Mouse (Mus musculus): Measurements from ENCODE around the gene Nr3c2.

Gene Nr3c2

GRCm38 (mm10) chr8:77170439-77170759, 271.2 kb downstream of the Nr3c2 start:
- no peak for DNase-seq (ENCODE audit: low spot score in 2 of 2)

- DNase-seq (ENCODE audit: low spot score in 2 of 2), result no peak
These were observed 273.9 kb downstream of the Nr3c2 start for GRCm38 (mm10) chr8:77173075-77173657.

GRCm38 (mm10) chr8:77173736-77174135, 274.5 kb downstream of the Nr3c2 start:
- no peak for DNase-seq (ENCODE audit: low spot score in 2 of 2)

GRCm38 (mm10) chr8:77175471-77175870, 276.2 kb downstream of the Nr3c2 start:
- DNase-seq (ENCODE audit: low spot score in 2 of 2), result no peak

GRCm38 (mm10) chr8:77176343-77176742, 277.1 kb downstream of the Nr3c2 start:
- DNase-seq (ENCODE audit: low spot score in 2 of 2), result no peak

GRCm38 (mm10) chr8:77185816-77186215, 286.6 kb downstream of the Nr3c2 start:
- no peak for DNase-seq (ENCODE audit: low spot score in 2 of 2)

- no peak for DNase-seq (ENCODE audit: low spot score in 2 of 2)
These were observed 287.8 kb downstream of the Nr3c2 start for GRCm38 (mm10) chr8:77186914-77187536.

- DNase-seq (ENCODE audit: low spot score in 2 of 2), result no peak
These were observed 288.5 kb downstream of the Nr3c2 start for GRCm38 (mm10) chr8:77187748-77188147.

- no peak for DNase-seq (ENCODE audit: low spot score in 2 of 2)
These were observed 289.1 kb downstream of the Nr3c2 start for GRCm38 (mm10) chr8:77188298-77188697.

- DNase-seq (ENCODE audit: low spot score in 2 of 2), result peak in 1 of 2 experiments; percentile 44
These were observed 290.1 kb downstream of the Nr3c2 start for GRCm38 (mm10) chr8:77189318-77189717.

- DNase-seq (ENCODE audit: low spot score in 2 of 2), result no peak
These were observed 291.2 kb downstream of the Nr3c2 start for GRCm38 (mm10) chr8:77190393-77190792.

GRCm38 (mm10) chr8:77209297-77209696, 310.1 kb downstream of the Nr3c2 start:
- no peak for DNase-seq (ENCODE audit: low spot score in 2 of 2)

GRCm38 (mm10) chr8:77213893-77214464, 314.7 kb downstream of the Nr3c2 start:
- DNase-seq (ENCODE audit: low spot score in 2 of 2), result no peak

GRCm38 (mm10) chr8:77214665-77215064, 315.4 kb downstream of the Nr3c2 start:
- no peak for DNase-seq (ENCODE audit: low spot score in 2 of 2)

- no peak for DNase-seq (ENCODE audit: low spot score in 2 of 2)
These were observed 315.9 kb downstream of the Nr3c2 start for GRCm38 (mm10) chr8:77215191-77215590.

GRCm38 (mm10) chr8:77223123-77223522, 323.9 kb downstream of the Nr3c2 start:
- DNase-seq (ENCODE audit: low spot score in 2 of 2), result no peak

- no peak for DNase-seq (ENCODE audit: low spot score in 2 of 2)
These were observed 328.5 kb downstream of the Nr3c2 start for GRCm38 (mm10) chr8:77227742-77228141.

- no peak for DNase-seq (ENCODE audit: low spot score in 2 of 2)
These were observed 329.4 kb downstream of the Nr3c2 start for GRCm38 (mm10) chr8:77228688-77229087.

- DNase-seq (ENCODE audit: low spot score in 2 of 2), result no peak
These were observed 332.0 kb downstream of the Nr3c2 start for GRCm38 (mm10) chr8:77231211-77231610.

- no peak for DNase-seq (ENCODE audit: low spot score in 2 of 2)
These were observed 332.6 kb downstream of the Nr3c2 start for GRCm38 (mm10) chr8:77231834-77232233.

- DNase-seq (ENCODE audit: low spot score in 2 of 2), result no peak
These were observed 333.2 kb downstream of the Nr3c2 start for GRCm38 (mm10) chr8:77232411-77232810.

- no peak for DNase-seq (ENCODE audit: low spot score in 2 of 2)
These were observed 337.5 kb downstream of the Nr3c2 start for GRCm38 (mm10) chr8:77236701-77237100.

GRCm38 (mm10) chr8:77239462-77239861, 340.2 kb downstream of the Nr3c2 start:
- DNase-seq (ENCODE audit: low spot score in 2 of 2), result no peak

GRCm38 (mm10) chr8:77241381-77241780, 342.1 kb downstream of the Nr3c2 start:
- no peak for DNase-seq (ENCODE audit: low spot score in 2 of 2)

Data from left cerebral cortex, adult 9 months (tissue).